Mouse (Mus musculus) kidney, postnatal 36 days (tissue): ENCODE results near the gene Atpaf2.
"Not testable (repeated sequence)": the region's sequence is repeated elsewhere in the genome, so short reads cannot be mapped to it uniquely, and the experiment has no call there.

Experiments used
- DNase-seq, 2 experiments: peaks; one replicate each; pipeline ENCODE4 v3.0.0; 2021 to 2022; ENCODE audit warnings: mixed read lengths in 2 of 2

Atpaf2 gene

DNA sequence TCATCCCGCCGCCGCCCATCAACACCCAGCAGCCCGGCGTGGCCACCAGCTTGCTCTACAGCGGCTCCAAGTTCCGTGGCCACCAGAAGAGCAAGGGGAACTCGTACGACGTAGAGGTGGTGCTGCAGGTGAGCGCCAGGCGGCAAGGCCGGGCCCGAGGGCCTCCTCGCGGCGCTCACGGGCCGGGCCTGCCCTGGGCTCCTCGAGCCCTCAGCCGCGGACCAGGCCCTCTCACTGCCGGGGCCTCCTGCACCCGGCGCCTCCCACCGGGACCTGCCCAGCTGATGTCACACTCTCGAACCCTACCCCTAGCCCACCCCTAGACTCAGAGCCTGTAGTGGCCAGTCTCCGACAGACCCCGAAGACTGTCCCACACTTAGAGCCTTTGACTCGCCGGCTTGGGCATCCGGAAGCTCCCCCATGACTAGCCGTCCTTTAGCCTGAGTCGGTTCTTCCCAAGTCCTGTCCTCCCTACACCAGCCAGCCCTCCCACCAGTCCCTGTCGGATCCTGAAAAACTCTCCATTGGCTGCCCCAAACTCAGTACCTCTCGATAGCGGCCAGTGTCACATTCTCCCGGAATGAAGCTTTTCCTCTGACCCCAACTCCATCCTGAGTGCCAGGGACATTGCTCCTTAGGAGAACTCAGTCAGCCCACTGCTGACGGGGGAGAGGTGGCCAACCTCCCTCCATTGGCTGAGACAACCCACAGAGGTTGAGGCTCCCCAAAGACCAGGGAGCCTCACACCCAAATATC is at the start of gene Atpaf2:
Gene Atpaf2, minus strand, starts transcription at position 741 of the 756 bp plus-strand sequence.
- peak in 1 of 2 experiments; percentile 19 for DNase-seq

- peak; percentile 84 to 91 for DNase-seq
Observed at GRCm38 (mm10) chr11:60465943-60466380, 47.7 kb upstream of the Atpaf2 start.

- peak; percentile 13 to 35 for DNase-seq
Observed at GRCm38 (mm10) chr11:60457973-60458372, 39.7 kb upstream of the Atpaf2 start.

DNA sequence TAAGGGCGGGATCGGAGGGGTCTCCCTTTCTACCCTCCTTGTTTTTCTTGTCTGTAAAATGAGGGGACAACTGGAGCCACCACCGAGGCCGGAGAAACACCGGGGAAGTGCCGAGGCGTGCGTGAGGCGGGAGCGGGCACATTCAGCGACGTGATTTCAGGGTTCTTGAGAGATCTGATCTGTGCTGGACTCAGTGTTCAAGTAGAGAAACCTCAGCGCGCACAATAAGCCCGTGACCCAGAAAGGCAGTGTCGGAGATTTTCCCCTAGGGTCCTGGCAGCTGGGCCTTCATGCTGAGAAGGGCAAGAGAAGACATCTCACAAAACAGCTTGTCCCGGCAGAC is 36.5 kb upstream of the Atpaf2 start:
- peak; percentile 3 to 27 for DNase-seq

- DNase-seq = peak; percentile 88 to 91
Observed at GRCm38 (mm10) chr11:60454080-60454744, 36.0 kb upstream of the Atpaf2 start, which contains the start of gene Drg2. Gene Drg2 (plus strand): TSS chr11:60454591.

DNA sequence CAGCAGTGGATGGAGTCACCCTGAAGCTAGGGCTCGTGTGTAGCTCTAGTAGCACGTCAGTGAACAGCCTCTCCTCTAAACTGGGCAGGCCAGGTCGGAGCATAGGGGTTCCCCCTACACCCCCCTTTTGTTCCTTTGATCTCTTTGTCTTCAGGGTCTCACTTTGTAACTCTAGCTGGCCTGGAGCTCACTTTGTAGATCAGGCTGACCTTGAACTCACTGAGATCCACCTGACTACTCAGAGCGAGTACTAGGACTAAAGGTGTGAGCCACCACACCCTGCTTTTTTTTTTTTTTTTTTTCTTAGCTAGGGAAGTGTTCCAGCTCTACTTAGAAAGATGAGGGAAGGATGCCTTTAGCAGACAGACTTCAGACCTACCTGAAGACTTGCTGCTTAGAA is 25.8 kb upstream of the Atpaf2 start:
- no peak for DNase-seq

DNA sequence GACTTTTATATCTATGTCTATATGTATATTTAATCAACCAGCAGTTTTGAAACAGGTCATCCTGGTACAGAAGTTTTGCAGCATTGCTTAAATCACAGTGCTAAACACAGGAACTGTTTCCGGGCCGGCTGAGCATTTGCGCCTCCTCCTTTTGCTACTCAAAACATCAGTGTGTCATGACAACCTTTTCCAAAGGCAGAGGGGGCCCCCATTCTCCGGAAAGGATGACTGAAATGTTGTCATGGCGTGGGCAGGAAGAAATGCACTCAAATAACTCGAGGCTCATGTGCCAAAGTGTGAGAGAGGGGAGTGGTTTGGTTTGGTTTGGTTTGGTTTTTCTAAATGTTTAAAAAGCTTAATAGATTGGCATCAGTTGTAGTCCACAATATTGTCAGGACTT is 24.6 kb upstream of the Atpaf2 start:
- no peak for DNase-seq

DNA sequence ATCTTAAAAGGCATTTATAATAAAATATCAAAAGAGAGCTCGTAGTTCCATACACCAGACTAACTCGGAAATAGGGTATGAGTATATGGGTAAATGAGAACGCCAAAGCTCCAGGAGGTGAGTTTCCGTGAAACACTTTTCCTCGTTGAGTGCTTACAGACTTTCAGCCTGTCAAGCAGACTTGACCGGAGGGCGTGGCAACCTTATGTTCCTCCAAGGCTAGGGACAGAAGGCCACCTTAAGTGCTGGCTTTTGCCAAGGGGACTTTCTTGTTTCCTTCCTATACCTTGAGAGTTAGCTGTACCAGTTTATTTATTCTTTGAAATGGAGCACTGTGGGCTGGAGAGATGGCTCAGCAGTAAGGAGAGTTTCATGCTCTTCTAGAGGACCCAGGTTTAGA is 21.9 kb upstream of the Atpaf2 start:
- peak; percentile 10 to 12 for DNase-seq

DNA sequence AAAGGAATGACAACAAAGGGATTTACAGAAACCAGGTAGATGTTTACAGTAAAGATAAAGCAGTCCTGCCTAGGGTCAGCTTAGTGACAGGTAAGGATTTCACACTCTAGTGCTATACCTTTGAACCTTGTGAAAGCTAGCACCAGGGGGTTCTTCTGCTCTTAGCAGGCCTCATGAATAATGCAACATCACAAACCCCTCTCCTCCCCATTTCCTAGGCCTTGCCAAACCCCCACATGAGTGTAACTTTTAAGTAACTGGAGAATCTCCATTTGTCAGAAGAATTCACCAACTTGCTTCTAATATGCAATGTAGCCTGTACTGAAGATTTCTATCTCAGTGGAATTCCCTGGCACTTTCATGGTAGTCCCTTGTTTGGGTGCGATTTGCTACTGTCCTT is 21.4 kb upstream of the Atpaf2 start:
- not testable (repeated sequence) for DNase-seq

DNA sequence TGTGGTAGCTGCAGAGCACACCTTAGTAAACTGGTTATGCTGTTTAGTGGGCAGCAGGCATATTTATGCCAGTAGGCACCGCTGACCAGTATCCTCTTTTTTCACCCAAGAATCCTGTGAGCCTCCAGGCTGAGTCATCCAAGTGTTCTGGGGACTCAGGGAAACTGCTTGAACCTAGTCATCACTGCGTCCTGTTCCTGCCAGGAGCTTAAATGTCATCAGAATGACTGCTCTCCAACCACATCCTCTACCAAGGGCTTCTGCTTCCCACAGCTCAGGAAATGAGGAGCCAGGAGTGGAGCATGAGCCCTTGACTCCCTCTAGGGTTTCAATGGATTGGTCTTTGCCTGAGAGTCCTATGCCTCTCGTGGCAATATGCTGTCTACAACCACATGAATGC is 18.4 kb upstream of the Atpaf2 start:
- no peak for DNase-seq

GRCm38 (mm10) chr11:60435133-60435532 is 16.9 kb upstream of the Atpaf2 start:
- no peak for DNase-seq

- DNase-seq = no peak
Observed at GRCm38 (mm10) chr11:60433501-60433900, 15.2 kb upstream of the Atpaf2 start.

DNA sequence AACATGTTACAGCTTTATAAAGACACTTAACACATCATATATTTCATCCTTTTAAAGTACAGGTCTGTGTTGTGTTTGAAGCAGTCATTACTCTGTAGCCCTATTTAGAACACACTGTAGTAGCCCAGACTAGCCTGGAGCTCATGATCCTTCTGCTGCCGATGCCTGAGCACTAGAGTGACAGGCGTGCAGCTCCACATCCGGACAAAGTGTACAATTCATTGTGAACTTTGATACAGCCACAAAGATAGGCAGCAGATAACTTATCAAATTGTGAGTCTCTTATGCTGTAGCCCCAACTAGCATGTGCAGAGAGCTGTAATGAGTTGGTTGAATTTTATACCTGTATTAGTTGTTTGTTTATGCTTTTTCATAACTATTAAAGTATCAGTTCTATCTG is 9.4 kb upstream of the Atpaf2 start:
- no peak for DNase-seq

GRCm38 (mm10) chr11:60426417-60426816 is 8.2 kb upstream of the Atpaf2 start:
- DNase-seq = no peak

DNA sequence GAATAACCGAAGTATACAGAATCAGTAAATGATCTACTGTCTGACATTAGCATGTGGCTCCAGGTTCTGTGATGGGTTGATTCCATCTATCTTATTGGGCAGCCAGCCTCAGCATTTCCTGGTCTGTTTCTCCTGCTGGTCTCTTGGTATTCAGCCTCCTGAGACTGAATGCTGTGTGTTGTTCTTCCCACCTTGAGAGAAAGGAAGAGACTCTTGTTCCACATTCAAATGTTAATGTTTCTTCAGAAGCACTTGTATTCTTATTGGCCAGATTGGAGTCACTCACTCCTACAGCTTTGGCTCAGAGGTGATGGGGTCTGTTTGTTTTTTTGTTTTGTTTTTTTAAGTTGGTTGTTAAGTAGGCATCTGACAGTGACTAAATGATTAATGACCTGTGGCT is 4.7 kb upstream of the Atpaf2 start:
- no peak for DNase-seq

DNA sequence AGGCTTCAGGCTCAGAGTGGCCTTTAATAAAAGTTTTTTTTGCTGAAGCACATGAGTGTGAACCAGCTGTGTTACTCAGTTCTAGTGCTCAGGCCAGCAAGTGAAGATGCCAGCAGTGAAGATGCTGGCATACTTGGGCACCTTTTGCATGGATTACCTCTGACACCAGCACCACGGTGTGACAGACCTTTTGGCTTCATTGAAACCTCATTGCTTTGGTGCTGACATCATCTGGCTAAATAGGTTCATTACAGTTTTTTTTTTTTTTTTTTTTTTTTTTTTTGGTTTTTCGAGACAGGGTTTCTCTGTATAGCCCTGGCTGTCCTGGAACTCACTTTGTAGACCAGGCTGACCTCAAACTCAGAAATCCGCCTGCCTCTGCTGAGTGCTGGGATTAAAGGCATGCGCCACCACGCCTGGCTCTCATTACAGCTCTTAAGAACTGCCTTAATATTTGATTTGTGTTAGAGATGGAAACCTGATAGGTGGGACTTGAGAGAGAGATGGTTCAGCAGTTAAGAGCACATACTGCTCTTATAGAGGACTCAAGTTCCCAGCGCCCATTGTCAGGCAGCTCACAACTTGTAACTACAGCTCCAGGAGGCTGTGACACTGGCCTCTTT is 3.9 kb upstream of the Atpaf2 start:
- DNase-seq = peak in 1 of 2 experiments; percentile 12

GRCm38 (mm10) chr11:60418473-60418803 is 181 bp upstream of the Atpaf2 start:
- DNase-seq = peak; percentile 14 to 16

- peak; percentile 99 for DNase-seq
Observed at GRCm38 (mm10) chr11:60416963-60417716, 1.1 kb downstream of the Atpaf2 start, which contains the start of gene Gid4. Gene Gid4 (plus strand): TSS chr11:60417145.

GRCm38 (mm10) chr11:60416590-60416962 is 1.7 kb downstream of the Atpaf2 start:
- no peak for DNase-seq

DNA sequence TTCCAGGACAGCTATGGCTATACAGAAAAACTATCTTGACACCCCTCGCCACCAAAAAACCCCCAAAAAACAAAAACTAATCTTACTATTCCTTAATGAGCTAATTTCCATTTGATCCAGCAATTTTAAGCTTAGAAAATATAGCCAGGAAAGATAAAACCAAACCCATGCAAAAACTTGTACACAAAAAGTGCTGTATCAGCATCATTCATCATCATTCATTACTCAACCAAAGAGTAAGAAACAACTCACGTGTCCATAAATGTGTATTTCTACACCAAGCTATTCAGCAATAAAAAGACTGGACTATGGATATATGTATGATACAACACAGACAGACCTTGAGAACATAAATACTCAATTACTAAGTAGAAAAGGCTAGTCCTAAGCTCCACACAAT is 5.3 kb downstream of the Atpaf2 start:
- DNase-seq = no peak

GRCm38 (mm10) chr11:60412173-60412572 is 6.1 kb downstream of the Atpaf2 start:
- peak; percentile 74 to 82 for DNase-seq

DNA sequence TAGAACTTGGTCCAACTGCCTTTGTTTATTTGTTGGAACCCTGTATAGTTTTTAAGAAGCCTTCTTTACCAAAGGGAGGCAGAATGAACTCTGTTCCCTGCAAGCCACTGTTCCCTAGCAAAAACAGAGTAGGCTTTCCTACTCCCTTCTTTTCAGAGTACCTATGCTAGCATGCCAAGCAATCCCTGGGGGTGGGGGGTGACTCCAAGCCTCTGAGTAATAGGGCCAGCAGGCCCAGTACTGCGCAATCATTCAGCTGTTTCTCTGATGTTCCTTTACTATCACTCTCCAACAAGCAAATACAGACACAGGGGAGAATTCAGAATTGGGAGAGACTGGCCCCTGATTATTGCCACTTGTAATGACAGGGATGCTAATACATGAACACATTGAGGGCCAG is 11.7 kb downstream of the Atpaf2 start:
- no peak for DNase-seq

DNA sequence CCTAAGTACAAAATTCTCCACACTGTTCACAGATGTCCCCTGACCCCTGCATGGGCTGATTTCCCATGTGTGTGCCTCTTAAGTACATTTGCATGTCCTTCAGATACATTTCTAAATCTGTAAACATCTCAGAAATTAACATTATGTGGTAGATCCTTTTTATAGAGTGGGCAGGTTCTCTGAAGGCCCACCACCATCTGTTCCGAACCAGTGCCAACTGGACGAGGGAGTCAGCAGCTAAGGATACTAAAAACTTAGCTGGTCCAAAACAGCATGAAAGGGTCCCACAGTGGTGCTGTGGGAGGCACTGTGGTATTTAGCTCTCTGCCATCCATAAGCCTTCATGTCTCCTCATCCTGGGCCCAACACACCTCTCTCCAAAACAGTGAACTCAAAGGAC is 21.1 kb downstream of the Atpaf2 start:
- no peak for DNase-seq
